Comparison of ENCODE assay signal across 17 mouse cellular contexts in the genomic region with DNA sequence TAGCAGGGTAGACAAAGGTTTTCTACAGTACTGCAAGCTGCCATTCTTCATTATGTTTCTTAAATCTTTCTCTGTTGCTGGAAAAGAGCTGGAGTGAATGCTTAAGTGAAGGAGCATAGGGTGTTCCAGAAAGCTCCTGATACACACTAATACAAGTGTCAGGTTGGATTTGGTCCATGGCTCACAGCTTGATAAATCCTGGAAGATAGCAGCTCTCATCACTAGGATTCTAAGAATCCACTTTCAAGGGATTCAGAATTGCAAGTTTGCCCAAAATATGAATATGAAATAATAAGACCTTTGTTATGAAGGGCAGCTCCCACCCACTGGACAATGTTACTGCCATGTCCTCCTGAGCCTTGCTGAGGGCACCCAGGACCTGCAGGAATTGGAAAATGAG.
DNase-seq lines count a peak whose midpoint lies in the region; ATAC-seq and TF ChIP-seq lines count a peak whose summit lies in the region.
"Had no signal": no experiment of that assay in that cellular context is flagged by ENCODE, and none has a peak within 500 bp of the region (broad histone marks: within the 10 kb centered on the region; RNA-seq: fewer than 3 reads in every experiment).

No protein-coding gene starts in this region.

- H3K9ac ChIP-seq in forebrain, embryonic 16.5 days (replicated peaks; ENCODE audit: low read depth, low read length) = no peak overlapping the region
- H3K9ac ChIP-seq: embryonic facial prominence, embryonic 13.5 days; heart, embryonic 13.5 days had no signal

- no peaks in the 10 kb centered on the region for H3K27me3 ChIP-seq in cerebellum, adult 2 months (ENCODE audit: control insufficient read depth, insufficient read depth, low read length)
- no peaks in the 10 kb centered on the region for H3K27me3 ChIP-seq in forebrain, embryonic 16.5 days (replicated peaks; ENCODE audit: control insufficient read depth, insufficient read depth, low read length)
- no peaks in the 10 kb centered on the region for H3K27me3 ChIP-seq in forebrain, embryonic 10.5 days (ENCODE audit: poor library complexity, severe bottlenecking)
- H3K27me3 ChIP-seq: CH12.LX; embryonic facial prominence, embryonic 13.5 days; heart, embryonic 13.5 days had no signal

- no peak overlapping the region for H3K4me2 ChIP-seq in forebrain, embryonic 16.5 days (ENCODE audit: low read length)
- H3K4me2 ChIP-seq: embryonic facial prominence, embryonic 13.5 days; heart, embryonic 13.5 days had no signal

- H3K27ac ChIP-seq in cerebellum, adult 2 months (ENCODE audit: insufficient read depth, low read length) = no peak overlapping the region
- no peak overlapping the region for H3K27ac ChIP-seq in forebrain, embryonic 16.5 days (ENCODE audit: low read length)
- no peak overlapping the region for H3K27ac ChIP-seq in forebrain, embryonic 10.5 days
- H3K27ac ChIP-seq: embryonic facial prominence, embryonic 13.5 days; heart, embryonic 13.5 days had no signal

- no peak for ATAC-seq in forebrain, embryonic 16.5 days

- no peak for TF ChIP-seq CTCF in cerebellum, adult 2 months (IDR thresholded peaks at IDR 0.05; ENCODE audit: borderline replicate concordance, insufficient read depth, low read depth, low read length)
- TF ChIP-seq CTCF in brain, embryonic 14.5 days (IDR thresholded peaks at IDR 0.05; ENCODE audit: borderline replicate concordance, extremely low read depth, insufficient read depth, insufficient read length) = no peak

- H3K9me3 ChIP-seq in forebrain, embryonic 16.5 days (ENCODE audit: control insufficient read depth, low read length) = no peaks in the 10 kb centered on the region
- no peaks in the 10 kb centered on the region for H3K9me3 ChIP-seq in forebrain, embryonic 10.5 days
- H3K9me3 ChIP-seq: embryonic facial prominence, embryonic 13.5 days; heart, embryonic 13.5 days had no signal

- H3K4me1 ChIP-seq in cerebellum, adult 2 months (ENCODE audit: control insufficient read depth, insufficient read depth, low read length) = no peaks in the 10 kb centered on the region
- H3K4me1 ChIP-seq in forebrain, embryonic 16.5 days (replicated peaks; ENCODE audit: control insufficient read depth, insufficient read depth, low read length) = peaks cover 4% of the 10 kb centered on the region; the same call in 1 of the 2 replicates
- H3K4me1 ChIP-seq in forebrain, embryonic 10.5 days = no peaks in the 10 kb centered on the region
- H3K4me1 ChIP-seq: embryonic facial prominence, embryonic 13.5 days; heart, embryonic 13.5 days had no signal

- DNase-seq in cerebellum, adult 2 months = peak; percentile 7 to 8
- no peak for DNase-seq in cerebellum, adult 9-10 months
- DNase-seq in retina, adult 2 months (ENCODE audit: low read depth, low spot score) = peak; percentile 6
- no peak for DNase-seq in retina, postnatal 1 day
- peak; percentile 39 for DNase-seq in brain, embryonic 14.5 days (ENCODE audit: low read depth)
- DNase-seq in cerebellum, postnatal 25 days = peak; percentile 3 to 31
- DNase-seq in forebrain, embryonic 10.5 days (ENCODE audit: extremely low spot score, low spot score) = no peak
- DNase-seq: adrenal gland, adult 2 months; adrenal gland, postnatal 25 days; gastrocnemius, postnatal 36 days; heart, adult 11 months; heart, postnatal 36 days; kidney, adult 11 months had no signal

- H3K4me3 ChIP-seq in cerebellum, adult 2 months (replicated peaks; ENCODE audit: insufficient read depth, low read depth, low read length) = no peak overlapping the region
- H3K4me3 ChIP-seq in forebrain, embryonic 16.5 days (replicated peaks; ENCODE audit: low read length) = no peak overlapping the region
- no peak overlapping the region for H3K4me3 ChIP-seq in forebrain, embryonic 10.5 days
- H3K4me3 ChIP-seq: embryonic facial prominence, embryonic 13.5 days; heart, embryonic 13.5 days had no signal

- TF ChIP-seq POLR2A in cerebellum, adult 2 months (IDR thresholded peaks at IDR 0.05; ENCODE audit: borderline replicate concordance, insufficient read depth, low read length) = no peak
- no peak for TF ChIP-seq POLR2A in brain, embryonic 14.5 days (IDR thresholded peaks at IDR 0.05; ENCODE audit: borderline replicate concordance, extremely low read depth, insufficient read depth, insufficient read length, poor library complexity, severe bottlenecking)

- no peaks in the 10 kb centered on the region for H3K36me3 ChIP-seq in forebrain, embryonic 16.5 days (ENCODE audit: control insufficient read depth, insufficient read depth)
- H3K36me3 ChIP-seq in forebrain, embryonic 10.5 days (replicated peaks) = no peaks in the 10 kb centered on the region
- H3K36me3 ChIP-seq: embryonic facial prominence, embryonic 13.5 days; heart, embryonic 13.5 days had no signal

Comparison
In these comparisons a context has a peak if more than half of its experiments do, and no peak if none do; other contexts are left out.
1. DNase-seq: peak in cerebellum, adult 2 months (2 of 2), retina, adult 2 months (single experiment), brain, embryonic 14.5 days (single experiment) and cerebellum, postnatal 25 days (2 of 2); none in cerebellum, adult 9-10 months (single experiment), retina, postnatal 1 day (single experiment) and forebrain, embryonic 10.5 days (single experiment).